Mouse (Mus musculus) embryonic fibroblast, embryonic 13.5 days (primary cell): ENCODE results near the gene Cox4i1.

Experiments used
- CTCF ChIP-seq: IDR thresholded peaks from 2 replicates; pipeline ENCODE4 v1.5.1; 2011; ENCODE audit warnings: mild to moderate bottlenecking, control low read depth, low read length, moderate library complexity, borderline replicate concordance; ENCODE audit not compliant: insufficient read depth
- POLR2A ChIP-seq: IDR thresholded peaks from 2 replicates; pipeline ENCODE4 v1.6.1; 2011; ENCODE audit warnings: low read depth, mild to moderate bottlenecking, control low read depth, low read length, moderate library complexity

GRCm38 (mm10) chr8:120668374-120668905 is 418 bp downstream of the Cox4i1 start, which contains the start of gene Emc8:
- no peak for TF ChIP-seq CTCF
- no peak for TF ChIP-seq POLR2A
